Mouse (Mus musculus) G1E (cell line): ENCODE data around the gene Bcl2l15. TPM values are rescaled to one million over a fixed set of nuclear protein-coding genes. Genes with fewer than 3 reads are reported as not detected.
"Not testable (repeated sequence)": the region's sequence is repeated elsewhere in the genome, so short reads cannot be mapped to it uniquely, and the experiment has no call there.

ENCODE experiments used
- ATAC-seq: 2 replicates; pipeline ENCODE4 v1.8.0; 2016; ENCODE audit warnings: mild to moderate bottlenecking; ENCODE audit not compliant: insufficient number of reproducible peaks, poor library complexity, low FRiP score, severe bottlenecking; ENCODE audit errors: extremely low read depth
- DNase-seq: peaks from one replicate; pipeline ENCODE4 v3.0.0; 2012; ENCODE audit warnings: low spot score
- H3K27me3 ChIP-seq: 2 replicates; pipeline ENCODE4 v1.6.1; 2012; ENCODE audit warnings: mild to moderate bottlenecking, low read length, inconsistent platforms; ENCODE audit not compliant: insufficient read depth
- H3K36me3 ChIP-seq: replicated peaks from 2 replicates; pipeline ENCODE3; 2012; ENCODE audit warnings: mild to moderate bottlenecking, inconsistent platforms
- H3K4me1 ChIP-seq: 2 replicates; pipeline ENCODE4 v1.6.1; 2012; ENCODE audit warnings: low read depth, low read length, inconsistent platforms, mixed read lengths; ENCODE audit not compliant: insufficient read depth
- H3K4me3 ChIP-seq: 2 replicates; pipeline ENCODE4 v1.5.1; 2012; ENCODE audit warnings: low read depth, mild to moderate bottlenecking, inconsistent platforms, low read length, moderate library complexity, mixed read lengths
- H3K9me3 ChIP-seq: replicated peaks from 2 replicates; pipeline ENCODE4 v1.6.1; 2012; ENCODE audit warnings: inconsistent platforms
- CTCF ChIP-seq: IDR thresholded peaks from 2 replicates; pipeline ENCODE4 v1.5.1; 2012; ENCODE audit warnings: low read depth, low read length, inconsistent platforms, mixed read lengths
- GATA1 ChIP-seq: IDR thresholded peaks from 2 replicates; pipeline ENCODE4 v1.6.1; 2012; ENCODE audit warnings: borderline replicate concordance, low read length, inconsistent platforms, mixed read lengths
- GATA2 ChIP-seq: IDR thresholded peaks from 2 replicates; pipeline ENCODE4 v1.6.1; 2012; ENCODE audit warnings: low read depth, low read length, inconsistent platforms, borderline replicate concordance
- POLR2AphosphoS5 ChIP-seq: IDR thresholded peaks from 2 replicates; pipeline ENCODE4 v1.6.1; 2012; ENCODE audit warnings: low read depth, low read length, inconsistent platforms; ENCODE audit not compliant: insufficient replicate concordance
- TAL1 ChIP-seq: conservative IDR thresholded peaks from 2 replicates; pipeline ENCODE4 v1.6.1; 2012; ENCODE audit warnings: low read depth, low read length, inconsistent platforms, mixed read lengths
- polyA plus RNA-seq: library from polyadenylated mRNA; stranded (reverse); fragments of >175 nt; gene quantifications from 2 replicates; pipeline ENCODE4 v1.2.3, GENCODE M21; 2012
- total RNA-seq, 2 experiments: library from RNA; stranded (forward) in 1 of 2; stranded (reverse) in 1 of 2; fragments of 200-1000 nt in 1 of 2; fragments of >200 nt in 1 of 2; fragmentation: Nextera tagmentation in 1 of 2; gene quantifications; 2 replicates each; pipeline ENCODE4 v1.2.3; 2014 to 2017

Bcl2l15 gene
- total and polyA plus RNA-seq, 3 experiments: 1.1 TPM; not detected in 2

DNA sequence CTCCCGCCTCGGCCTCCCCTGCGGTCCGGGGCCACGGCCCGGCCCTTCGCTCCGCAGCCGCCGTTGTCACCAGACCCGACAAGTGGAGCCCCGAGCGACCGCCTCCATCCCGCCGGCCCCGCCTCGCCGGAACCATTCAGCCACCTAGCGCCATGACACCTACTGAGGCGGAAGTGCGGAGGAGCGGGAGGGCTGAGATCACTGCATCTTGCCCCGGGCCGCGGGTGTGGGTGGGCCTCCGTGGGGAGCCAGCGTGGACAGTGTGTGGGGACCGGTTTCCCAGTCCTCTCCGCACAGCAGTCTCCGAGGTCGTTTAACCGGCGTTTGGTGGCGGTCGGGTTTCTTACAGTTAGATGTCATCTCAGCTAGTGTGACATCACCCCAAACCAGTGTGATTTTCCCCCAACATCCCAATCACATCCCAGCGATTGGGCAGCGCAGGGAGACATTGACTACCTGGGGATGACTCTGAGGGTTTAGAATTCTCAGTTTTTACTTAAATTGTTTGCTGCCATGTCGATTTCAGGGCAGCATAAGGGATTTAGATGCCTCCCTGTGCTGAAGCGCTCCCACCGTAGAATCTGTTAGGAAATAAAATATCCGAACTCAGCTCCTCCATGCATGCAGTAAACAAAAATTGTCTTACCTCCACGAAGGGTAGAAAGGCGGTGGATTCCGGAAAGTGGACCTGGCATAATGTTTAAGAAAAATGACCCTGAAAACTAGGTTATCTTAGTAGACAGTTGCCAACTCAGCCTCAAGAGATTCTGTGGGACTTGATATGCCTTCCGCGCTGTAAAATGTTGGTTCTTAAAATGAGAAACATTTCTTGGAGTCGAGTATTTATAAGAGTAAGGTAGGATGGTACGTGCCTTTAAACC, 40.9 kb upstream of the Bcl2l15 start, which contains the start of gene Hipk1:
TSS of gene Hipk1 (minus strand) at position 334 of the 881 bp plus-strand sequence.
- Histone ChIP-seq H3K36me3 (peaks cover 5% of the 10 kb centered on the region), H3K27me3 (no peaks in the 10 kb centered on the region), H3K4me3 (peak within 1 kb of the TSS; percentile 80), H3K9me3 (no peaks in the 10 kb centered on the region), H3K4me1 (peaks cover 63% of the 10 kb centered on the region)
- ATAC-seq (peak; percentile 90), DNase-seq (peak; percentile 81)
- TF ChIP-seq TAL1: no peak
- no peak for TF ChIP-seq GATA1
- TF ChIP-seq POLR2AphosphoS5: no peak
- no peak for TF ChIP-seq CTCF
- TF ChIP-seq GATA2: no peak

DNA sequence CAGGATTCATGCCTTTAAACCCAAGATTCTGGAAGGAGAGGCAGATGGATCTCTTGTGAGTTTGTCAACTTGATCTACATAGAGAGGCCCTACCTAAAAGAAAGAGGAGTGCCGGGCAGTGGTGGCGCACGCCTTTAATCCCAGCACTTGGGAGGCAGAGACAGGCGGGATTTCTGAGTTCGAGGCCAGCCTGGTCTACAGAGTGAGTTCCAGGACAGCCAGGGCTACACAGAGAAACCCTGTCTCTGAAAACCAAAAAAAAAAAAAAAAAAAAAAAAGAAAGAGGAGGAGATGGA, 40.3 kb upstream of the Bcl2l15 start:
- H3K9me3 ChIP-seq, H3K4me3 ChIP-seq, H3K27me3 ChIP-seq, H3K36me3 ChIP-seq, DNase-seq, ATAC-seq: not testable (repeated sequence)
- peaks cover 63% of the 10 kb centered on the region for H3K4me1 ChIP-seq

GRCm38 (mm10) chr3:103792566-103792965, 39.8 kb upstream of the Bcl2l15 start:
- peaks cover 59% of the 10 kb centered on the region for H3K4me1 ChIP-seq

GRCm38 (mm10) chr3:103796389-103796788, 36.0 kb upstream of the Bcl2l15 start:
- no peak for ATAC-seq
- Histone ChIP-seq H3K4me1 (peaks cover 74% of the 10 kb centered on the region), H3K9me3 (peaks cover 3% of the 10 kb centered on the region), H3K36me3 (peaks cover under 1% of the 10 kb centered on the region), H3K27me3 (no peaks in the 10 kb centered on the region), H3K4me3 (no peak overlapping the region)
- TF ChIP-seq GATA1 (no peak), CTCF (no peak), TAL1 (no peak), POLR2AphosphoS5 (no peak), GATA2 (no peak)
- no peak for DNase-seq

More at GRCm38 (mm10) chr3:103792566-103792965, 39.8 kb upstream of the Bcl2l15 start:
- ATAC-seq (no peak), DNase-seq (no peak)
- no peaks in the 10 kb centered on the region for H3K36me3 ChIP-seq
- H3K27me3 ChIP-seq: no peaks in the 10 kb centered on the region
- no peaks in the 10 kb centered on the region for H3K9me3 ChIP-seq
- TF ChIP-seq POLR2AphosphoS5: no peak
- TF ChIP-seq GATA2: no peak
- TF ChIP-seq GATA1: no peak
- no peak for TF ChIP-seq TAL1
- TF ChIP-seq CTCF: no peak
- H3K4me3 ChIP-seq: no peak overlapping the region

- Histone ChIP-seq H3K4me1 (peaks cover 72% of the 10 kb centered on the region), H3K36me3 (peaks cover 29% of the 10 kb centered on the region), H3K9me3 (peaks cover 3% of the 10 kb centered on the region), H3K4me3 (no peak overlapping the region), H3K27me3 (no peaks in the 10 kb centered on the region)
- peak; percentile 93 for ATAC-seq
- DNase-seq: peak; percentile 35
- peak; percentile 97 for TF ChIP-seq TAL1
- TF ChIP-seq CTCF: no peak
Measured at GRCm38 (mm10) chr3:103799507-103799906, 32.9 kb upstream of the Bcl2l15 start.

DNA sequence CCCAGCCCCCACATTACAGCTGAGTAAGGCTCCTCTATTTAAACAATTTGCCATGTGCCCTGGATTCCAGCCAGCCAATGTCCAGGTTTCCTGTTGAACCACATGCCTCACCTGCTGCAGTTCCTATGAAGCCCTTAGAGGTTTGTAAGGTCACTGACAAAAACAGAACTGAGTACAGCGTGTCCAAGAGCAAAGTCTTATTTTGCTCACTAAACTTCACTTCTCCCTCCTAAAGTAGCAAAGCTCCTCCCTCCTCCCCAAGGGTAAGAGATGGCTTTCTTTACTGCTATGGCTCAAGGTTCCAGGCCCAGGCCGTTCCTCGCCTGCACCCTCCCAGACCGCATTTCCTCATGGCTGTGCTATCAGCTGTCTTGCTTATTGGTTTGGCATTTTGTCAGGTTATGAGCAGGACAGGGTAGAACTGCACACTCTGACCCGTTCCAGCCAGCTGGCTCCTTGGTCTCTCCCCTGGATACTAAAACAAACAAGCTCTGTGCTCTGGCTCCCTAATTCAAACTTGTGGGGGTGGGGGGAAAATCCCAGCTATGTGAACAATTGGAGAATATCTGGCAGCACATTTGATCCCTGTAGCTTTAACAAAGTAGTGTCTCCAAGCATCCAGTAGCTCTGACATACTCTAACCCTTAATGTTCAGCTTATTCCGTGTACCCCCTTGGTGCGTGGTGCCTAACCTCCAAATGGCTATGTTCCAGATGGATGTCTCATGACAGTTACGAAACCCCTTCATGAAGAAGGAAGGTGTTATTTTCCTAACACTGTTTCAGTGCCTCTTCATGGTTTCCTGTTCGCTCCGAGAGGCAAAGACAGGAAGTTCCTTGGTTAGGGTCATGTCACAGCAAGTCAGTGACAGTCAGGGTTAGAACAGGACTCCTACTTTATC, 30.5 kb upstream of the Bcl2l15 start:
- TF ChIP-seq GATA2 (no peak), GATA1 (no peak), CTCF (no peak), POLR2AphosphoS5 (no peak), TAL1 (no peak)
- H3K4me3 ChIP-seq: no peak overlapping the region
- H3K4me1 ChIP-seq: peaks cover 75% of the 10 kb centered on the region
- ATAC-seq (no peak), DNase-seq (no peak)
- H3K36me3 ChIP-seq: peaks cover 48% of the 10 kb centered on the region
- no peaks in the 10 kb centered on the region for H3K27me3 ChIP-seq
- peaks cover 3% of the 10 kb centered on the region for H3K9me3 ChIP-seq
